Mouse (Mus musculus): ENCODE measurements at regions not wholly inside any gene's neighbourhood (a gene's known extent, or its start where the extent isn't known, plus 50 kb on each side); places are given as distances from the start of the nearest gene placed in this dataset.

DNA sequence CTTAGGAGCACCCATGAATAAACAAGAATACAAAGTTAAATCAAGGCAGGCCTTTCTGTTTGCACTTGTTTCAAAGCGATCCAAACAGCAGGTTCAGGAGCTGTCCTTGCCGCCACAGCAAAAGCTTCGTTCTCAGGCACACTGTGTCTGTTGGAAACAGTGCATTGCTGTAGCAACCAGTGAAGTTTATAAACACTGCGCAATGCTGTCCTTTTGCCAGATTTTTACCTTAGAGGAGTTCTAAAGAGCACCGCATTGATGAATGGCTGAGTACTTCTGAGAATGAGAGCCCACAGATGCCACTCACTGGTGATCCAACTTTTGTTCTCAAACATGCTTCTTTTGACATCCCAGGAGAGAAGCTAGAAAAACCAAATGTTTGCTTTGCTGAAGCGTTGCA, 64.0 kb upstream of the Bmp4 start:
- 73% methylated on average over 6 of the region's 6 CpGs for WGBS
- no peak overlapping the region for H3K4me3 ChIP-seq (ENCODE audit: low read depth, low read length)
- ATAC-seq (ENCODE audit: insufficient read depth, low read depth): no peak
- H3K9ac ChIP-seq (replicated peaks; ENCODE audit: low read depth, low read length): no peak overlapping the region
- no peak for TF ChIP-seq CTCF (IDR thresholded peaks at IDR 0.05; ENCODE audit: low read depth)
- TF ChIP-seq EP300 (IDR thresholded peaks at IDR 0.05; ENCODE audit: low read depth): no peak
- no peak overlapping the region for H3K27ac ChIP-seq (ENCODE audit: low read depth)
- no peaks in the 10 kb centered on the region for H3K4me1 ChIP-seq (ENCODE audit: control insufficient read depth, insufficient read depth)
- H3K4me2 ChIP-seq (ENCODE audit: low read depth, low read length): no peak overlapping the region
- no peaks in the 10 kb centered on the region for H3K36me3 ChIP-seq (replicated peaks; ENCODE audit: control insufficient read depth, insufficient read depth, low read length)
- H3K27me3 ChIP-seq (ENCODE audit: control insufficient read depth, insufficient read depth, low read length): no peaks in the 10 kb centered on the region
- H3K9me3 ChIP-seq (replicated peaks; ENCODE audit: control insufficient read depth, low read length): 0 out of 2 replicates have a peak, but pooled peaks cover 4% of the 10 kb centered on the region
- no peak for DNase-seq (ENCODE audit: low spot score)

DNA sequence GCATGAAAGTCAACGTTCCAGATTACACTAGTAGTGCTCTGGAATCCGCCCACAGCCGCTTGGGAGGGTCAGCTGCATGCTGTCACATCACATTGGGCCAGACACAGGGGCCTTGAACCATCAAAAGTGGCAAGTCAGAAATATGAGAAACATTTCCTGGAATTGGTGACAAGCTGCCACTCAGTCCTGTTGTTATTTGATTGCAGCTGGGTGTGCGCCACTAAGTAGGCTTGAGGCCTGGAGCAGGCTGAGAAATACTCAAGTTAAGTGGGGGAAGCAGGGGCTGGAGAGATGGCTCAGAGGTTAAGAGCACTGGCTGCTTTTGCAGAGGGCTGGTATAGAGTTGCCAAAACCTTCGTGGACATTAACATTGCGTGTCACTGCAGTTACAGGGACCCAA, 51.2 kb upstream of the Bmp4 start:
- DNase-seq (ENCODE audit: low spot score): no peak
- ATAC-seq (ENCODE audit: insufficient read depth, low read depth): no peak
- 74% methylated on average over 6 of the region's 6 CpGs for WGBS

More for the DNA sequence above, 51.2 kb upstream of the Bmp4 start:
- Histone ChIP-seq H3K4me2 (ENCODE audit: low read depth, low read length) (no peak overlapping the region), H3K4me3 (ENCODE audit: low read depth, low read length) (no peak overlapping the region), H3K27ac (ENCODE audit: low read depth) (no peak overlapping the region), H3K4me1 (ENCODE audit: control insufficient read depth, insufficient read depth) (no peaks in the 10 kb centered on the region), H3K27me3 (ENCODE audit: control insufficient read depth, insufficient read depth, low read length) (no peaks in the 10 kb centered on the region), H3K36me3 (replicated peaks; ENCODE audit: control insufficient read depth, insufficient read depth, low read length) (no peaks in the 10 kb centered on the region), H3K9me3 (replicated peaks; ENCODE audit: control insufficient read depth, low read length) (no peaks in the 10 kb centered on the region), H3K9ac (replicated peaks; ENCODE audit: low read depth, low read length) (no peak overlapping the region)
- TF ChIP-seq EP300 (IDR thresholded peaks at IDR 0.05; ENCODE audit: low read depth) (no peak), CTCF (IDR thresholded peaks at IDR 0.05; ENCODE audit: low read depth) (no peak)

All from heart, postnatal 0 days (tissue).